Mouse (Mus musculus) midbrain, embryonic 10.5 days (tissue): ENCODE data around the gene Vmn2r86. TPM values are rescaled to one million over a fixed set of nuclear protein-coding genes. Genes with fewer than 3 reads are reported as not detected.
"Not testable (repeated sequence)": the region's sequence is repeated elsewhere in the genome, so short reads cannot be mapped to it uniquely, and the experiment has no call there.

Source experiments
- DNase-seq: peaks from one replicate; pipeline ENCODE4 v3.0.0-alpha.2; 2017; ENCODE audit warnings: low spot score
- H3K27ac ChIP-seq: fragments of 300-500 bp; sonication (generic); replicated peaks from 2 replicates; pipeline ENCODE4 v1.5.1; 2016; ENCODE audit warnings: mild to moderate bottlenecking
- H3K27me3 ChIP-seq: fragments of 300-500 bp; sonication (generic); 2 replicates; pipeline ENCODE4 v1.6.1; 2016; ENCODE audit warnings: low read depth, mild to moderate bottlenecking; ENCODE audit not compliant: poor library complexity, severe bottlenecking
- H3K36me3 ChIP-seq: fragments of 300-500 bp; sonication (generic); 2 replicates; pipeline ENCODE4 v1.6.1; 2016; ENCODE audit warnings: mild to moderate bottlenecking, moderate library complexity
- H3K4me1 ChIP-seq: fragments of 300-500 bp; sonication (generic); 2 replicates; pipeline ENCODE4 v1.6.1; 2016
- H3K4me3 ChIP-seq: fragments of 300-500 bp; sonication (generic); 2 replicates; pipeline ENCODE4 v1.5.1; 2016; ENCODE audit warnings: mild to moderate bottlenecking, moderate library complexity
- H3K9me3 ChIP-seq: fragments of 300-500 bp; sonication (generic); replicated peaks from 2 replicates; pipeline ENCODE4 v1.6.1; 2016; ENCODE audit warnings: mild to moderate bottlenecking
- WGBS: fragments of 180-500 bp; shearing (Covaris S2); methylation state at CpG from one replicate; pipeline ENCODE4 v1.1.7; 2016; 5-methylcytosine and 5-hydroxymethylcytosine counted together
- polyA plus RNA-seq: library from polyadenylated mRNA; unstranded; fragments of >200 nt; fragmentation: Nextera tagmentation; extraction: Ambion mirVana; gene quantifications from 2 replicates; pipeline ENCODE4 v1.2.1, GENCODE M21; 2016

The Vmn2r86 gene
- polyA plus RNA-seq, result not detected in 2 replicates

- not testable (repeated sequence) for H3K36me3 ChIP-seq, H3K9me3 ChIP-seq, H3K4me3 ChIP-seq, H3K27me3 ChIP-seq, H3K4me1 ChIP-seq, H3K27ac ChIP-seq, DNase-seq
- 83% methylated on average over 1 of the region's 1 CpGs for WGBS
These were observed at the start of gene Vmn2r86 for GRCm38 (mm10) chr10:130455950-130456349. TSS of gene Vmn2r86 (minus strand) at chr10:130456050.

GRCm38 (mm10) chr10:130497296-130497695 lies 41.4 kb upstream of the Vmn2r86 start, which contains the start of gene Vmn2r87:
TSS of gene Vmn2r87 (minus strand) at chr10:130497396.
- H3K36me3 ChIP-seq, result no peaks in the 10 kb centered on the region
- H3K4me3 ChIP-seq, result no peak within 1 kb of the TSS
- no peaks in the 10 kb centered on the region for H3K27me3 ChIP-seq
- DNase-seq, result no peak
- no peak within 1 kb of the TSS for H3K27ac ChIP-seq
- no peaks in the 10 kb centered on the region for H3K4me1 ChIP-seq
- no peaks in the 10 kb centered on the region for H3K9me3 ChIP-seq

GRCm38 (mm10) chr10:130470311-130470760 lies 14.5 kb upstream of the Vmn2r86 start:
- DNase-seq, result peak; percentile 82
- H3K36me3 ChIP-seq, result no peaks in the 10 kb centered on the region
- H3K27ac ChIP-seq, result peak overlapping the region; percentile 84
- H3K4me1 ChIP-seq, result peaks cover 9% of the 10 kb centered on the region
- H3K9me3 ChIP-seq, result no peaks in the 10 kb centered on the region; the same call in 1 of the 2 replicates
- 9% methylated on average over 36 of the region's 36 CpGs for whole genome bisulfite sequencing
- H3K4me3 ChIP-seq, result peak overlapping the region; percentile 54
- H3K27me3 ChIP-seq, result no peaks in the 10 kb centered on the region

GRCm38 (mm10) chr10:130444776-130445175 lies 11.1 kb downstream of the Vmn2r86 start:
- Histone ChIP-seq H3K4me1 (no peaks in the 10 kb centered on the region), H3K4me3 (no peak overlapping the region), H3K36me3 (no peaks in the 10 kb centered on the region), H3K9me3 (no peaks in the 10 kb centered on the region), H3K27ac (no peak overlapping the region), H3K27me3 (no peaks in the 10 kb centered on the region)
- WGBS, result 92% methylated on average over 21 of the region's 21 CpGs
- no peak for DNase-seq

- H3K27me3 ChIP-seq, H3K4me1 ChIP-seq, H3K4me3 ChIP-seq, H3K9me3 ChIP-seq, DNase-seq, H3K27ac ChIP-seq, H3K36me3 ChIP-seq: not testable (repeated sequence)
- 89% methylated on average over 11 of the region's 11 CpGs for WGBS
These were observed 21.5 kb downstream of the Vmn2r86 start for GRCm38 (mm10) chr10:130434185-130434898.

GRCm38 (mm10) chr10:130429603-130430002 lies 26.2 kb downstream of the Vmn2r86 start, which contains the start of gene Vmn2r85:
TSS of gene Vmn2r85 (minus strand) at chr10:130429703.
- not testable (repeated sequence) for H3K27me3 ChIP-seq, H3K27ac ChIP-seq, H3K4me3 ChIP-seq, DNase-seq, H3K4me1 ChIP-seq, H3K9me3 ChIP-seq, H3K36me3 ChIP-seq

GRCm38 (mm10) chr10:130422368-130422767 lies 33.5 kb downstream of the Vmn2r86 start:
- H3K9me3 ChIP-seq, DNase-seq, H3K4me1 ChIP-seq, H3K27ac ChIP-seq, H3K4me3 ChIP-seq, H3K36me3 ChIP-seq, H3K27me3 ChIP-seq: not testable (repeated sequence)
- 83% methylated on average over 2 of the region's 2 CpGs for WGBS

- no peaks in the 10 kb centered on the region for H3K4me1 ChIP-seq
- WGBS, result 78% methylated on average over 3 of the region's 3 CpGs
- no peaks in the 10 kb centered on the region for H3K36me3 ChIP-seq
- no peaks in the 10 kb centered on the region for H3K27me3 ChIP-seq
- H3K9me3 ChIP-seq, result no peaks in the 10 kb centered on the region
- DNase-seq, result no peak
- H3K4me3 ChIP-seq, result no peak overlapping the region
- H3K27ac ChIP-seq, result no peak overlapping the region
These were observed 35.4 kb downstream of the Vmn2r86 start for GRCm38 (mm10) chr10:130420401-130420800.

- not testable (repeated sequence) for H3K9me3 ChIP-seq, H3K27ac ChIP-seq, H3K4me3 ChIP-seq, H3K4me1 ChIP-seq, DNase-seq, H3K27me3 ChIP-seq, H3K36me3 ChIP-seq
- WGBS, result 68% methylated on average over 2 of the region's 2 CpGs
These were observed 35.9 kb downstream of the Vmn2r86 start for GRCm38 (mm10) chr10:130419954-130420353.

GRCm38 (mm10) chr10:130416352-130416751 lies 39.5 kb downstream of the Vmn2r86 start:
- not testable (repeated sequence) for H3K27ac ChIP-seq, H3K36me3 ChIP-seq, H3K4me3 ChIP-seq, H3K27me3 ChIP-seq, H3K9me3 ChIP-seq, DNase-seq, H3K4me1 ChIP-seq

- not testable (repeated sequence) for H3K27me3 ChIP-seq, H3K4me3 ChIP-seq, DNase-seq, H3K36me3 ChIP-seq, H3K4me1 ChIP-seq, H3K27ac ChIP-seq, H3K9me3 ChIP-seq
- 70% methylated on average over 32 of the region's 35 CpGs for WGBS
These were observed 43.6 kb downstream of the Vmn2r86 start for GRCm38 (mm10) chr10:130412167-130412698.

- no peaks in the 10 kb centered on the region for H3K9me3 ChIP-seq
- H3K4me1 ChIP-seq, result no peaks in the 10 kb centered on the region
- no peak for DNase-seq
- H3K27ac ChIP-seq, result no peak within 1 kb of the TSS
- H3K4me3 ChIP-seq, result no peak within 1 kb of the TSS
- H3K27me3 ChIP-seq, result no peaks in the 10 kb centered on the region
- H3K36me3 ChIP-seq, result no peaks in the 10 kb centered on the region
These were observed 61.6 kb downstream of the Vmn2r86 start, which contains the start of gene Vmn2r84 for GRCm38 (mm10) chr10:130394232-130394631. TSS of gene Vmn2r84 (minus strand) at chr10:130394332.
